Mouse (Mus musculus) C2C12 (cell line): Measurements from ENCODE around the gene Hipk2.

ENCODE experiments used
- CEBPB ChIP-seq: IDR thresholded peaks from one replicate; pipeline ENCODE4 v1.6.1; 2011; ENCODE audit warnings: low read depth, mild to moderate bottlenecking, control low read depth, moderate library complexity
- CTCF ChIP-seq: IDR thresholded peaks from one replicate; pipeline ENCODE4 v1.5.1; 2011; ENCODE audit not compliant: control insufficient read depth, insufficient read depth, insufficient read length
- FOSL1 ChIP-seq: IDR thresholded peaks from one replicate; pipeline ENCODE4 v1.8.0; 2011; ENCODE audit warnings: mild to moderate bottlenecking, low read length; ENCODE audit not compliant: poor library complexity, insufficient read depth, severe bottlenecking
- MAX ChIP-seq: IDR thresholded peaks from one replicate; pipeline ENCODE4 v1.6.1; 2011; ENCODE audit warnings: mild to moderate bottlenecking, control low read depth
- MYOD1 ChIP-seq: IDR thresholded peaks from one replicate; pipeline ENCODE4 v1.6.1; 2011; ENCODE audit warnings: low read depth; ENCODE audit not compliant: control insufficient read depth, insufficient read length
- MYOG ChIP-seq: IDR thresholded peaks from one replicate; pipeline ENCODE4 v1.6.1; 2011; ENCODE audit not compliant: control insufficient read depth, insufficient read length; ENCODE audit errors: extremely low read depth
- USF1 ChIP-seq: IDR thresholded peaks from one replicate; pipeline ENCODE4 v1.6.1; 2011; ENCODE audit warnings: low read depth, mild to moderate bottlenecking, control low read depth, moderate library complexity

DNA sequence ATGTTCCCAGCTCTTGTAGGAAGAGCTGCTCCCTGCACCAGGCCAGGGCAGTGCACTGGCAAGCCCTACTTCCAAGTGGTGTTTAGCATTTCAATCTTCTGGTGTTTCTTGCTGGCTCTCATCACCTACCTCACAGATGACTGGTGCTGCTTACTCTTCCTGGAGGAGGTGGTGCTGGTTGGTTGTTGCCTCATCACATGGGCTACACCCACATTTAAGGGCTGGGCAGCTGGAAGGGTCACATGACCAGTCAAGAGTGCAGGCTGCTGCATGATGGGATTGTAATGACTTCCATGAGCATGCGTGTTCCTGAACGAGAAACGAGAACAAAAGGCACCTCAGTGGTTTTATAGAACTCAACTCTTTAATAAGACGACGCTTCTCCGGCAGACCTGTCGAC, 157.3 kb downstream of the Hipk2 start:
- TF ChIP-seq CTCF (no peak), USF1 (peak; percentile 28), FOSL1 (no peak), MAX (no peak), CEBPB (no peak), MYOG (no peak), MYOD1 (no peak)
